Mouse (Mus musculus) urinary bladder, postnatal 4 days (tissue): ENCODE results near the gene Actr2.

Experiments used
- DNase-seq, 2 experiments: peaks; one replicate each; pipeline ENCODE4 v3.0.0; 2021 to 2022; ENCODE audit warnings: low spot score in 2 of 2

Gene Actr2

GRCm38 (mm10) chr11:20013366-20013765 lies 99.3 kb downstream of the Actr2 start:
- no peak for DNase-seq
